Mouse (Mus musculus): ENCODE results near the gene Olfr912.

DNA sequence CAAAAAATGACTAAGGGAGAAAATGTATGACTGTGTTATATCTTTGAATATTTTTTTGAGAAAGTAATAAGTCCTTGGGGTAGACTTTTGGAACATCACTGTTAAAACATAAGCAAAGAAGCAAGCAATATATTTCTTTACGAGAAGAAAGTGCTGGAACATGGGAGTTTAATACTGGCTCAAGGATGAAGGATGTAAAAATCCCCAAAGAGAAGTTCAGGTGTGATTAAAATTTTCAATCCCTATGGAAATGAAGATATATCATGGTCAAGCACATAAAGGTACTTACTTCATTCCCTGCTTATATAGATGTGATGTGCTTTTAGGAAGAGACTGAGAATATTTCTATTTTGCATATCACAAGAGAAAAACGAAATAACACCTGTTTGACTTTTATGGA lies 24.8 kb downstream of the Olfr912 start, which contains the start of gene Olfr914:
- TF ChIP-seq CTCF (conservative IDR thresholded peaks at IDR 0.05; ENCODE audit: low read length) (no peak), POU5F1 (IDR thresholded peaks at IDR 0.05; ENCODE audit: borderline replicate concordance, low read length) (no peak), NANOG (IDR thresholded peaks at IDR 0.05; ENCODE audit: borderline replicate concordance, low read length) (no peak)

All from E14TG2a.4 (cell line).